Mouse (Mus musculus): ENCODE results near the gene Slc4a1.
A peak's percentile ranks its signal among the peaks of the same experiment; 100 is the strongest.

Gene Slc4a1

GRCm38 (mm10) chr11:102375196-102376173 is 9.5 kb upstream of the Slc4a1 start:
- no peak for DNase-seq (ENCODE audit: low read depth, low spot score)

DNA sequence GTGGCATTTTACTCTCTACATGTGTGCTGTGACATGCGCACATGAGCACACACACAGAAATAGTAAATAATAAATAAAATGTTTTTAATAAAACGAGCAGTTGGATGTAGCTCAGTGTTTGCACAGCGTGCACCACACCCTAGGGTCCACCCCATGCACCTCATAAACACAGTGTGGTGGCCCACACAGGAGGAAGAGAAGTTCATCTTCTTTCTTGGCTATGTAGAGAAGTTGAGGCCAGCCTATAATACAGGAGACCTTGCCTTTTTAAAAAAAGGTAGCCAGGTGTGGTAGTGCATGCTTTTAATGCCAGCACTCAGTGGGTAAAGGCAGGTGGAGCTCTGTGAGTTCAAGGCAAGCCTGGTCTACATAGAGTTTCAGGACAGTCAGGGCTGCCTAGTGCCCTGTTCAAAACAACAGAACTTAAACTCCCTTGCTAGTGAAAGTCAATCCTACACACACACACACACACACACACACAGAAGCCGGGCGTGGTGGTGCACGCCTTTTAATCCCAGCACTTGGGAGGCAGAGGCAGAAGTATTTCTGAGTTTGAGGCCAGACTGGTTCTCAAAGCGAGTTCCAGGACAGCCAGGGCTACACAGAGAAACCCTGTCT is 8.2 kb upstream of the Slc4a1 start:
- DNase-seq (ENCODE audit: low read depth, low spot score), result no peak

DNA sequence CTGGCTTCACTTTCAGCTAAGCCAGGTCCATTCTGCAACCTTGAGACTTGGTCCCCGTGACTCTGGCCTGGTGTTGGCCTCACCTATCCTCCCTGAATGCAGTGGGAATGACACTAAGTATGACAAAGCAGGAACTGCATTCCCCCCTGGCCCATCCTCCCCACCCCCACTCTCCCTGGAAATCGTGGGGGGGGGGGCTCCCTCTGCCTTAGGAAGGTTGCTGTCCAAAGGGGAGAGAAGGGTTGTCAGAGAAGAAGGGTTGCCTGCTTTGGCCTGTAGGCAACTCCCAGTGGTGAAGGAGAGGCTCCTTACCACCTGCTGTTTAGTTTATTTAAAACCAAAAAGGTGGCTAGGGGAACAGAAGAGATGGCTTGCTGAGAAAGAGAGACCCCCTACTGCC is 7.6 kb upstream of the Slc4a1 start:
- DNase-seq (ENCODE audit: low read depth, low spot score), result no peak

GRCm38 (mm10) chr11:102372936-102373335 is 6.9 kb upstream of the Slc4a1 start:
- DNase-seq (ENCODE audit: low read depth, low spot score), result no peak

DNA sequence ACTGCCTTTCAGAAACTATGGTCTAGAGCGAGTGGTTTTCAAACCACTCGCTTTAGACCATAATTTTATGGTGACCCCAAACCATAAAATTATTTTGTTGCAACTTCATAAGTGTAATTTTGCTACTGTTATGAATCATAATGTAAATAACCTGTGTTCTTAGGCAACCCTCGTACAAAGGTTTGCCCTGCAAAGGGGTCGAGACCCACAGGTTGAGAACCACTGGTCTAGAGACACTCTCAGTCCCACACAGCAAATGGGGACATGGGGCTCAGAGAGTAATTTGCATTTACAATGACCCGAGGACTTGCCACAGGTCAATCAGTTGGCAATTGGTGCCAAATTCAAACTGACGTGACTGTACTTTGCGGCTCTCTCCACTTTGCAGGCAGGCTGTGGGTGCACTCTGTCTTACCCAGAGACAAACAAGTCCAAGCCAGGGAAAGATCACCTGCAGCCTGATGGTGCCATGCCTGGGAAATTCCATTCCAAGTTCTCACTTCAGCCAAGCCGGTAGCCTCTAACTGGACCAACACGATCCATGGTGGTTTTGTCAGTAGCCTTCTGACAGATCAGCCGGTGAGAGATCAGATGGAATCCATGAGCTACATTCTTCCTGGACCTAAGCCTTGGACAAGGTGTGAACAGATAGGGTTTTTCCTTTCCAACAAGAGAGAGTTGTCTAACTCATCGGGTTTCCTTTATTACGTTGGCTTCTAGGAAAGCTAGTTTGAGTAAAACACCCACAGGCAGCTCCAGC is 6.1 kb upstream of the Slc4a1 start:
- no peak for DNase-seq (ENCODE audit: low read depth, low spot score)

DNA sequence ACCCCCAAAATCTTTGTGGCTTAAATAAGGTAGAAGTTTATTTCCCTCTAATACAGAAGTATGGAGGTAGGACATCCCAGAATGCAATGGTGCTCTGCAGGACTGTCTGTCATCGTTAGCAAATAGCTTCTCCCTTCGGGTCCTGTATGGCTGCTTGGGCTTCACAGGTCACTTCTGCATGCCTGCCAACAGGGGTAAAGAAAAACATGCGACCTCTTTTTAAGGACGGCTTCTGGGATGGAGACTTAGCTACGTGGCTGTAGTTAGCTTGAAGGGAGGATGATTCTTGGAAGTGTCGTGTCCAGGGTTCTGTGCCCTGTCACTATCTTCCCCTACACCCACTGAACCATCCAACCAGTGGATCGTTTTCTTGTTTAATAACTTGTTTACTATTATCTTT is 4.3 kb upstream of the Slc4a1 start:
- DNase-seq (ENCODE audit: low read depth, low spot score), result no peak

- DNase-seq (ENCODE audit: low read depth, low spot score), result no peak
Measured at GRCm38 (mm10) chr11:102369263-102369662, 3.3 kb upstream of the Slc4a1 start.

- no peak for DNase-seq (ENCODE audit: low read depth, low spot score)
Measured at GRCm38 (mm10) chr11:102368347-102368746, 2.3 kb upstream of the Slc4a1 start.

DNA sequence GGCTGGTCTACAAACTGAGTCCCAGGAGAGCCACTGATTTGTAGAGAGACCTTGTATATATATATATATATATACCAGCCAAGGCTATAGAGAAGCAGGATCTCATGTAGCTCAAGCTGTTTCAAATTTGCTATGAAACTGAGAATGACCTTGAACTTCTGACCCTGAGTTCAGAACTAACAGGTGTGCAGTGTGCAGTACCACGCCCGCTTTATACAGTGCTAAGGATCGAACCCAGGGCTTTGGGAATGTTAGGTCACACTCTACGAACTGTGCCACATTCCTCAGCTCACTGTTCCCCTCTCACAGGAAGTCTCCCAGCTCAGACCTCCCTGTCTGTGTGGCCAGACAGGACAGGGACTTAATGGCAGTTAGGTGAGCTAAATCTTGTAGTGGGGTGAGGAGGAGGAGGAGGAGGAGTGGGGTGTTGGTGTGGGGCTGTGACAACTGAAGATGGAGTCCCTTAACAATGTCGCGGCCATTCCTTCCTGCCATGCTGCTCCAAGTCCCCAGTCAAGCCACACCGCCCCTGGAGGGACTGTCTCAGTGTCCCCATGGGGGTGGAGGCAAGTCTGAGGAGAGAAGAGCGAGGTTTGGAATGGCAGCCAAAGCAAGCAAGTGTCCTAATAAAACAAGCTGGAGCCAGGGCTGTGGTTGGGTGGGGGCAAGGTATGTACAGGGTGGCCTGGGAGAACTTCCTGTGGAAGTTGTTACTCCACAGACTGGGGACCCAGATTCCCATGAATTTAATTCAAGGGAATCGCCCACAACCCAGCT is 1.7 kb upstream of the Slc4a1 start:
- DNase-seq (ENCODE audit: low read depth, low spot score), result no peak

DNA sequence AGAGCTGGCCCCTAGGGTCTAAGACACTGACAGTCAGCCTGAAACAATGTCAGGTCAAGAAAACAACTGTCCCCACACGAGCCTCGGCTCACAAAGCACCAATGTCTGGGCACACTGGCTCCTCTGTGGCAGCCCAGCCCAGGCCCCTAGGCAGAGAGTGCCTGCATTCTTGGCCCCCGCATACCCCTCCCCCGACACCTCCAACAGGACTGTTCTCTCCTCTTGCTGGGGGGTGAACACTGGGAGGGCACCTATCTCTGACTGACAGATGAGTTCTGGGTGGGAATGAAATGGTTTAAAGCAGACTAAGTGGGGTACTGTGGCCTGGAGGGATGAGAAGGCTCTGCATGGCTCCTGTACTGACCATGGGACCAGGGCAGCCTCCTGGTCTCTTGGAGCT is 304 bp downstream of the Slc4a1 start:
- no peak for DNase-seq (ENCODE audit: low read depth, low spot score)

- peak; percentile 17 for DNase-seq (ENCODE audit: low read depth, low spot score)
Measured at GRCm38 (mm10) chr11:102364570-102365371, 1.2 kb downstream of the Slc4a1 start.

GRCm38 (mm10) chr11:102363623-102364022 is 2.4 kb downstream of the Slc4a1 start:
- no peak for DNase-seq (ENCODE audit: low read depth, low spot score)

DNA sequence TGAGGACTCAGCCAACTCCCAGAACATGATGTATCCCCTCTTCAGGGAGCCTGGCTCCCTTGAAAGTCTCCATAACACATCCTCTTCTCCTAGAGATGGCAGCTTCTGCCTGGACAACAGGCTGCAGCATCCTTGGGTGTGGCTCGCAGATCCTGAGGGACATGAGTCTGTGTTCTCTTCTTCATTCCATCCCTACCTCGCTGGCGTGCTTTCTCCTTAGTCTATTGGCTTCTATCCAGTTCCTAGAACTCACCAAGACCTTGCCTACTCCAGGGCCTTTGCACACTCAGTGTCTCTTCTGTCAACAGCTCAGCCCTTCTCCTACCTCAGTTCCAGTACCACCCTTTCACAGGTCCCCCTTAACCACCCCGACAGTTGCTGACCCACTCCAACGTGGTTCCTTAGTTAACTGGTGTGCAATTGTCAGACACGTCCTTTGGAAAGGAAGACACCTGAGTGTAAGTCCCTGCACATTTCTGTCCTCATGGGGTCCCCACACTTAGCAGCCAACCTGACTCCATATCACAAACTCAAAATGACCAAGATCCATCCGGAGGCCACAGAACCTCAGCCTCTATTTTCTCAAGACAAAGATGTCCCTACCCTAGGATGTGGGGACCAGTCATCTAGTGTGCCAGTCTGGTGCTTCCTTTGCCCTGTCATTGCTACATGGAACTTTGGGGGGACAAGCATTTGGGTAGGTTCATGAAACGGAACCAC is 4.1 kb downstream of the Slc4a1 start:
- no peak for DNase-seq (ENCODE audit: low read depth, low spot score)

- DNase-seq (ENCODE audit: low read depth, low spot score), result no peak
Measured at GRCm38 (mm10) chr11:102358365-102358764, 7.6 kb downstream of the Slc4a1 start.

DNA sequence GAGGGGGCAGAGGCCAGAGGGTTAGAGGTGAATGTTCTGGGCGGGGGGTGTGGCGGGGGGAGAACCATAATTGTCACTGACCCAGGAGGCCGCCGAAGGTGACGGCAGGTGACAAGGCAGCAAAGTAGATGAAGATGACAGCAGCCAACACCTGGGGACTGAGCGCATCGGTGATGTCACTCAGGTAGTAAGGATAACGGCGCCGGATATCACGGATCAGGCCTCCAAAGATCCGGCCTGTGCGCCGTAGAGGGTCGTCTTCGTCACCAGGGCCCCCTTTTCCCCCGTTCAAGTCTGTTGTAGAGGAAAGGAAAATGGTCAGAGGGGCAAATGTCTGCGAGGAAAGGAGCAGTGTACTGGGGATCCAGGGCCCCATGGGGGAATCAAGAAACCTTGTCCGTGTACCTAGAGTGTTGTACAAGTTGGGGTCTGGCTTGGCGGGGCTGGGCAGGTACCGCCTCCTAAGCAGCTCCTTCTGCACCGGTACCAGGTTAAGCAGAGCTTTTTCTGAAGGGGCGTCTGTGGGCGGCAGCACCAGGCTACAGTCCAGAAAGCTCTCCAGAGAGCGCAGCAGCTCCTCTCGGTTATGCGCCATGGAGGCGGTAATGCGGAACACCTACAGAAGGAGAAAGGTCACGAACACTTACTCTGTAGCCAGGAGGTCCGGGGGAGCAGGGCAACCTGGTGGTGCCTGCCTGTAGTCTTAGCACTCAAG is 9.2 kb downstream of the Slc4a1 start:
- no peak for DNase-seq (ENCODE audit: low read depth, low spot score)

DNA sequence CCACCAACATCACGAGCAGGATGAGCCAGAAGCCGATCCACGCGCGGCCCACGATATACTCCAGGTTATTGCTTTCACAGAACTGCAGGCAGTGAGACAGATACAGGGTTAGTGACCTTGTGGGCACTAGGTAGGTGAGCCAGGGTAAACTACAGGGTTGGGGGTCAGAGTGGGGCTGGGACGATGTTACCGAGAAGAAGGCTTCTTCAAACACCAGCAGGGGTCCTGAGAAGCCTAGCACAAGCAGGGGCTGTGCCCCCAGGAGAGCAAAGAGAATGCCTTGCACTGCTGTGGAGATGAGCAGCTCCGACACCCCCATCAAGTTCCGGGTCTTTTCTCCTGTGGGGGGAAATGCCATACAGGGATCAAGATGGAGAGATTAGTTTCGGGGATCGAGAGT is 9.8 kb downstream of the Slc4a1 start:
- no peak for DNase-seq (ENCODE audit: low read depth, low spot score)

GRCm38 (mm10) chr11:102355501-102355900 is 10.5 kb downstream of the Slc4a1 start:
- DNase-seq (ENCODE audit: low read depth, low spot score), result no peak

DNA sequence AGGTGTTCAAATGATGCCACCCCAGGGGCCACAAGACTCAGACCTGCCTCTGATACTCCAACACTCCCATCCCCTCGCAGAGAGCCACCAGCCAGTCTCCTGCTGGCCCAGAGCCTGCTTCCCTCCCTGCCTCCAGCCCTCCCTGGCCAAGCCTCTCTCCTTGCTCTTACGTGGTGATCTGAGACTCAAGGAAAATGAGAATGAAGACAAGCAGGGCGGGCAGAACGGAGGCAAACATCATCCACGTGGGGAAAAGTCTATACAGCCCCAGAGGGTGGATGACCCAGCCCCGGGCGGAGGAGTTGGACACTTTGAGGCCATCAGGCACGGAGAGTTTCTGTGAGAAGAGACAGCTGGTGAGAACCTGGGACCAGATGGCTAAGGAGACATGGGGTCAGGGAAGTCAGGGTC is 13.0 kb downstream of the Slc4a1 start:
- DNase-seq (ENCODE audit: low read depth, low spot score), result no peak

GRCm38 (mm10) chr11:102352378-102352777 is 13.6 kb downstream of the Slc4a1 start:
- no peak for DNase-seq (ENCODE audit: low read depth, low spot score)

Data from embryo, embryonic 11.5 days (tissue).